10 mouse cellular contexts compared by ENCODE assay signal in genomic region chr2:33583317-33583716, GRCm38 (mm10). TPM values are rescaled to one million over a fixed set of nuclear protein-coding genes. Genes with fewer than 3 reads are reported as not detected.
A peak's percentile ranks its signal among the peaks of the same experiment; 100 is the strongest.
DNase-seq lines count a peak whose midpoint lies in the region; ATAC-seq and TF ChIP-seq lines count a peak whose summit lies in the region.
"Had no signal": no experiment of that assay in that cellular context is flagged by ENCODE, and none has a peak within 500 bp of the region (broad histone marks: within the 10 kb centered on the region; RNA-seq: fewer than 3 reads in every experiment).

No protein-coding gene starts in this region.

- DNase-seq in kidney, postnatal 4 days = peak; percentile 62 to 65
- DNase-seq in kidney, postnatal 14 days = no peak
- DNase-seq in NIH3T3 (ENCODE audit: low read depth) = peak; percentile 18
- DNase-seq in embryonic facial prominence, embryonic 14.5 days (ENCODE audit: low spot score) = no peak
- peak; percentile 31 for DNase-seq in midbrain, postnatal 0 days (ENCODE audit: low spot score)
- DNase-seq in adrenal gland, adult (ENCODE audit: inconsistent age in 2 of 2, low spot score in 1 of 2) = no peak
- DNase-seq in Muller cell, postnatal 12 days (ENCODE audit: inconsistent ontology term) = no peak
- DNase-seq: layer of hippocampus, postnatal 36 days had no signal

- no peaks in the 10 kb centered on the region for H3K9me3 ChIP-seq in embryonic facial prominence, embryonic 14.5 days (ENCODE audit: control insufficient read depth, low read length)
- H3K9me3 ChIP-seq in midbrain, postnatal 0 days (ENCODE audit: low read length) = no peaks in the 10 kb centered on the region
- H3K9me3 ChIP-seq: heart, embryonic 13.5 days; megakaryocyte, embryonic 14.5 days had no signal

- H3K9ac ChIP-seq in embryonic facial prominence, embryonic 14.5 days (ENCODE audit: low read depth, low read length) = no peak overlapping the region
- H3K9ac ChIP-seq in midbrain, postnatal 0 days (replicated peaks; ENCODE audit: low read length, poor library complexity, severe bottlenecking) = no peak overlapping the region
- H3K9ac ChIP-seq: heart, embryonic 13.5 days had no signal

- peaks cover 56% of the 10 kb centered on the region for H3K27me3 ChIP-seq in embryonic facial prominence, embryonic 14.5 days (replicated peaks; ENCODE audit: control insufficient read depth, insufficient read depth, low read length)
- H3K27me3 ChIP-seq in midbrain, postnatal 0 days (ENCODE audit: insufficient read depth, low read length) = peaks cover 26% of the 10 kb centered on the region; the same call in 1 of the 2 replicates

- H3K4me3 ChIP-seq in embryonic facial prominence, embryonic 14.5 days (ENCODE audit: low read depth, low read length) = no peak overlapping the region
- H3K4me3 ChIP-seq in midbrain, postnatal 0 days (ENCODE audit: low read depth, low read length) = no peak overlapping the region
- H3K4me3 ChIP-seq: heart, embryonic 13.5 days had no signal

- 0 out of 2 replicates have a peak, but pooled peaks have one; percentile 45 for ATAC-seq in embryonic facial prominence, embryonic 14.5 days (ENCODE audit: low read depth)
- no peak for ATAC-seq in midbrain, postnatal 0 days (ENCODE audit: low FRiP score)

- H3K4me2 ChIP-seq in embryonic facial prominence, embryonic 14.5 days (ENCODE audit: low read depth, low read length) = no peak overlapping the region
- no peak overlapping the region for H3K4me2 ChIP-seq in midbrain, postnatal 0 days (ENCODE audit: low read depth, low read length, poor library complexity, severe bottlenecking)
- H3K4me2 ChIP-seq: heart, embryonic 13.5 days had no signal

- peak; percentile 75 for TF ChIP-seq CTCF in midbrain, postnatal 0 days (IDR thresholded peaks at IDR 0.05)

- no peaks in the 10 kb centered on the region for H3K36me3 ChIP-seq in embryonic facial prominence, embryonic 14.5 days (ENCODE audit: control insufficient read depth, insufficient read depth, low read length)
- no peaks in the 10 kb centered on the region for H3K36me3 ChIP-seq in midbrain, postnatal 0 days (ENCODE audit: insufficient read depth, low read length)
- H3K36me3 ChIP-seq: heart, embryonic 13.5 days had no signal

- WGBS in embryonic facial prominence, embryonic 14.5 days = 11% methylated on average over 4 of the region's 4 CpGs
- WGBS in midbrain, postnatal 0 days = 14% methylated on average over 4 of the region's 4 CpGs

- H3K4me1 ChIP-seq in embryonic facial prominence, embryonic 14.5 days (ENCODE audit: control insufficient read depth, insufficient read depth, low read length) = peaks cover 28% of the 10 kb centered on the region
- peaks cover 16% of the 10 kb centered on the region for H3K4me1 ChIP-seq in midbrain, postnatal 0 days (ENCODE audit: insufficient read depth, low read length)

- no peak overlapping the region for H3K27ac ChIP-seq in embryonic facial prominence, embryonic 14.5 days (replicated peaks; ENCODE audit: low read depth, low read length)
- H3K27ac ChIP-seq in midbrain, postnatal 0 days (ENCODE audit: low read depth, low read length) = no peak overlapping the region
- H3K27ac ChIP-seq: heart, embryonic 13.5 days had no signal

RNA-seq across cellular contexts. Expression of gene Lmx1b, which starts 57.0 kb away (rescaled TPM):
- 0.43 and 0.85 TPM in 2 replicates for polyA plus RNA-seq in embryonic facial prominence, embryonic 14.5 days (2014; fragmentation: Nextera tagmentation; extraction: Ambion mirVana)
- total RNA-seq in midbrain, postnatal 0 days (2014; rRNA removed) = 7.0 and 8.4 TPM in 2 replicates
- 0.65 and 0.83 TPM in 2 replicates for polyA plus RNA-seq in midbrain, postnatal 0 days (2015; fragmentation: Nextera tagmentation; extraction: Ambion mirVana)
- polyA plus RNA-seq: heart, embryonic 13.5 days had no signal

Comparison
In these comparisons a context has a peak if more than half of its experiments do, and no peak if none do; other contexts are left out.
1. DNase-seq: peak in kidney, postnatal 4 days (2 of 2), NIH3T3 (single experiment) and midbrain, postnatal 0 days (single experiment); none in kidney, postnatal 14 days (single experiment), embryonic facial prominence, embryonic 14.5 days (single experiment), adrenal gland, adult (0 of 2) and Muller cell, postnatal 12 days (single experiment).